Mouse (Mus musculus) liver, adult 2 months (tissue): ENCODE results near the gene Lrrc71. TPM values are rescaled to one million over a fixed set of nuclear protein-coding genes. Genes with fewer than 3 reads are reported as not detected.

ENCODE experiments used
- DNase-seq: peaks from one replicate; pipeline ENCODE4 v3.0.0-alpha.2; 2011; ENCODE audit warnings: low read depth, low spot score; ENCODE audit errors: extremely low read depth
- H3K27ac ChIP-seq: fragments of 200-500 bp; replicated peaks from 2 replicates; pipeline ENCODE4 v1.5.1; 2012; ENCODE audit warnings: low read depth, mild to moderate bottlenecking, control low read depth, inconsistent platforms, low read length; ENCODE audit not compliant: insufficient read depth
- H3K27me3 ChIP-seq: fragments of 200-500 bp; 2 replicates; pipeline ENCODE4 v1.6.1; 2012; ENCODE audit warnings: mild to moderate bottlenecking, moderate library complexity, low read length, inconsistent platforms; ENCODE audit not compliant: control insufficient read depth, insufficient read depth
- H3K36me3 ChIP-seq: fragments of 200-500 bp; 2 replicates; pipeline ENCODE4 v1.6.1; 2012; ENCODE audit warnings: low read length, inconsistent platforms; ENCODE audit not compliant: control insufficient read depth, insufficient read depth
- H3K4me1 ChIP-seq: fragments of 200-500 bp; 2 replicates; pipeline ENCODE4 v1.6.1; 2011; ENCODE audit warnings: low read length; ENCODE audit not compliant: control insufficient read depth, insufficient read depth
- H3K4me3 ChIP-seq: fragments of 200-500 bp; 2 replicates; pipeline ENCODE4 v1.5.1; 2011; ENCODE audit warnings: low read depth, mild to moderate bottlenecking, control low read depth, low read length, moderate library complexity; ENCODE audit not compliant: insufficient read depth
- H3K79me2 ChIP-seq: fragments of 200-500 bp; 2 replicates; pipeline ENCODE4 v1.6.1; 2012; ENCODE audit warnings: inconsistent platforms, mild to moderate bottlenecking, low read length, moderate library complexity; ENCODE audit not compliant: control insufficient read depth, insufficient read depth
- H3K9ac ChIP-seq: fragments of 200-500 bp; 2 replicates; pipeline ENCODE4 v1.6.1; 2012; ENCODE audit warnings: low read depth, mild to moderate bottlenecking, control low read depth, inconsistent platforms, low read length
- CTCF ChIP-seq: fragments of 200-500 bp; IDR thresholded peaks from 2 replicates; pipeline ENCODE4 v1.5.1; 2011; ENCODE audit warnings: low read depth, low read length, control low read depth
- POLR2A ChIP-seq: fragments of 200-500 bp; IDR thresholded peaks from 2 replicates; pipeline ENCODE4 v1.6.1; 2011; ENCODE audit warnings: low read length, control low read depth; ENCODE audit not compliant: insufficient read depth; ENCODE audit errors: extremely low read depth
- WGBS: fragments of 180-500 bp; shearing (Covaris S2); methylation state at CpG from one replicate; pipeline ENCODE4 v1.1.7; 2018; 5-methylcytosine and 5-hydroxymethylcytosine counted together
- polyA plus RNA-seq: library from polyadenylated mRNA; depleted of rRNA; stranded (reverse); fragments of >200 nt; gene quantifications from 2 replicates; pipeline ENCODE4 v1.2.3, GENCODE M21; 2012
- total RNA-seq: library from RNA; depleted of rRNA; stranded (reverse); fragments of >200 nt; gene quantifications from 2 replicates; pipeline ENCODE4 v1.2.3, GENCODE M21; 2014

Lrrc71 gene
- total and polyA plus RNA-seq, 2 experiments, result under 0.01 to 0.04 TPM

DNA sequence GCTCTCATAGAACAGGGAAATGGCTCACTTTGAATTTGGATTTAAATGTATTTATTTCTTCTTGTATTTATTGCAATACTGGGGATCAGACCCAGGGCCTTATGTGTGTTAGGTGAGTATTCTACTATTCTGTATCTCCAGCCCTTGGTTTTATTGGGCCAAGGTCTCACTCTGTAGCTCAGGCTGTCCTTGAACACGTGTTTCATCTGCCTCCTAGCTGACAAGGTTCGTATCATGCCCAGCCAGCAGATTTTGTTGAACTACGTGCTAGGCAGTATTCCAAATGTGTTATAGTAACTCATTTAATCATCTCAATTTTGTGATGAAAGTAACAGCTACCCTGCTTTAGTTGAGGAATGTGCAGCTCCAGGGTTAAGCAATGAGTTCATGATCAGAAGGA, 6.4 kb downstream of the Lrrc71 start:
- Histone ChIP-seq H3K79me2 (no peaks in the 10 kb centered on the region), H3K27ac (no peak overlapping the region), H3K4me1 (no peaks in the 10 kb centered on the region), H3K27me3 (no peaks in the 10 kb centered on the region), H3K9ac (no peak overlapping the region), H3K36me3 (peaks cover 5% of the 10 kb centered on the region; the same call in 1 of the 2 replicates), H3K4me3 (no peak overlapping the region)
- 76% methylated on average over 3 of the region's 3 CpGs for whole genome bisulfite sequencing
- no peak for DNase-seq
- TF ChIP-seq CTCF (no peak), POLR2A (no peak)

DNA sequence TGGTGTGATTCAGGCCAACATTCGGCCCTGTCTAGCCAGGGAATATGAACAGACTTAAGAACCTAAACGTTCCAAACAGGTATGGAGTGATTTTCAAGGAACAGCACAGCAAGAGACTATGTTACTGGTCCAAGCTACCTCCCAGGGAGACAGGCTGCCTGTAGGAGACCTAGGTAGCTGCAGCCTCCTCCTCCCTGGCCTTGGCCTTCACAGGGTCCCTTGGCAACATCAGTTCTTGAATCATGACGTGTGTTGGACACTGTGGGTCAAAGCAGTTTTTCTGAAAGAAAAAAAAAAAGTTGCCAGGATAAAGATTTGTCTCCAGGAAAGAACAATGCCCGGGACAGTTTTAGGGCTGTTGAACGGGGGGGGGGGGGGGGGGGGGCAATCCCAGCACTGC, 9.5 kb downstream of the Lrrc71 start:
- DNase-seq, result no peak
- Histone ChIP-seq H3K4me1 (no peaks in the 10 kb centered on the region), H3K9ac (no peak overlapping the region), H3K4me3 (no peak overlapping the region), H3K27me3 (no peaks in the 10 kb centered on the region), H3K79me2 (no peaks in the 10 kb centered on the region), H3K36me3 (peaks cover 19% of the 10 kb centered on the region; the same call in 1 of the 2 replicates), H3K27ac (no peak overlapping the region)
- no peak for TF ChIP-seq CTCF
- no peak for TF ChIP-seq POLR2A
- WGBS, result 88% methylated on average over 5 of the region's 5 CpGs

GRCm38 (mm10) chr3:87735335-87735734, 13.1 kb downstream of the Lrrc71 start:
- H3K27me3 ChIP-seq, result no peaks in the 10 kb centered on the region
- H3K4me1 ChIP-seq, result no peaks in the 10 kb centered on the region
- H3K4me3 ChIP-seq, result no peak overlapping the region
- no peak overlapping the region for H3K9ac ChIP-seq
- no peak for TF ChIP-seq POLR2A
- no peak for TF ChIP-seq CTCF
- H3K79me2 ChIP-seq, result no peaks in the 10 kb centered on the region
- 82% methylated on average over 9 of the region's 9 CpGs for WGBS
- no peak overlapping the region for H3K27ac ChIP-seq
- no peak for DNase-seq
- peaks cover 39% of the 10 kb centered on the region for H3K36me3 ChIP-seq

DNA sequence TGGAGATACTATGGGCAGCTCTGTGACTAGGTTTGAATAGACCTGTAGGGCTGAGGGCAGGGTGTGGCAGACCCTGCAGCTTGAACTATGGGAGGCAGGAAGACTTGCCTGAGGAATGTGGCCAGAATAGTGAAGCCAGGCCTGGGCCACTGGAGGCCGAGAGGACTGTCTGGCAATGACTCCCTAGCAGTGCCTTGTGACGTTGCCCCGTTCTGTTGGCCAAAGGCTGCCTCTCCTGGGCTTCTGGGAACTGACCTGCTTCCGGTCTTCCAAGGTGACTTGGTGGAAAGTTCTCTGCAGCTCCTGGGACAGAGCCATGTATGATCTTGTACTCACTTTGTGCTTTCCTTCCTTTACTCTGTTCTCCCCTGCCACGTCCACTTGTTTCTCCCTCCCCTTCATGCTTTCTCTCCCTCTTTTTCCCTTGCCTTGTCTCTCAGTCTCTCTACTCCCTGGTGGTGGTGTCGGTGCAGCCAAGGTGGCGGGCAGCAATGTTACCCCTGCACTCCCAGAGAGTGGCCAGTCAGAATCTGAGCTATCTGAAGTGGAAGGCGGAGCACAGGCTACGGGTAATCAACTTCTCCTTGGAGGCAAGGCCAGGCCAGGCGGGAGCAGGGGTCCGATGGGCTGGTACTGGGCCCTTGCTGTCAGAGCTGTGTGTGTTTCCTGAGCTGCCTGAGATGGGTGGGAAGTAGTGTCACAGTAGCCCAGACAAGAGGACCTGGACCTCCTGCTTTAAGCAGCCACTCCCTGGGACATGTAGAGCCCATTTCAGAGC, 14.3 kb downstream of the Lrrc71 start:
- Histone ChIP-seq H3K36me3 (peaks cover 47% of the 10 kb centered on the region), H3K27ac (no peak overlapping the region), H3K4me3 (no peak overlapping the region), H3K27me3 (no peaks in the 10 kb centered on the region), H3K79me2 (no peaks in the 10 kb centered on the region), H3K9ac (no peak overlapping the region), H3K4me1 (no peaks in the 10 kb centered on the region)
- DNase-seq, result no peak
- 90% methylated on average over 11 of the region's 11 CpGs for WGBS
- TF ChIP-seq CTCF (no peak), POLR2A (no peak)

GRCm38 (mm10) chr3:87733098-87733497, 15.3 kb downstream of the Lrrc71 start:
- Histone ChIP-seq H3K9ac (no peak overlapping the region), H3K27me3 (no peaks in the 10 kb centered on the region), H3K4me1 (no peaks in the 10 kb centered on the region), H3K4me3 (no peak overlapping the region), H3K36me3 (peaks cover 54% of the 10 kb centered on the region), H3K79me2 (no peaks in the 10 kb centered on the region), H3K27ac (no peak overlapping the region)
- peak; percentile 6 for DNase-seq
- 72% methylated on average over 4 of the region's 4 CpGs for WGBS
- TF ChIP-seq POLR2A (no peak), CTCF (no peak)

- H3K27ac ChIP-seq, result no peak overlapping the region
- peaks cover 69% of the 10 kb centered on the region for H3K36me3 ChIP-seq
- TF ChIP-seq POLR2A (no peak), CTCF (no peak)
- DNase-seq, result no peak
- no peaks in the 10 kb centered on the region for H3K27me3 ChIP-seq
- H3K4me3 ChIP-seq, result no peak overlapping the region
- H3K9ac ChIP-seq, result no peak overlapping the region
- H3K79me2 ChIP-seq, result no peaks in the 10 kb centered on the region
- no peaks in the 10 kb centered on the region for H3K4me1 ChIP-seq
- WGBS, result 91% methylated on average over 6 of the region's 6 CpGs
Measured at GRCm38 (mm10) chr3:87728696-87729095, 19.7 kb downstream of the Lrrc71 start.
